ENCODE assay signal across 9 mouse cellular contexts in the genomic region with DNA sequence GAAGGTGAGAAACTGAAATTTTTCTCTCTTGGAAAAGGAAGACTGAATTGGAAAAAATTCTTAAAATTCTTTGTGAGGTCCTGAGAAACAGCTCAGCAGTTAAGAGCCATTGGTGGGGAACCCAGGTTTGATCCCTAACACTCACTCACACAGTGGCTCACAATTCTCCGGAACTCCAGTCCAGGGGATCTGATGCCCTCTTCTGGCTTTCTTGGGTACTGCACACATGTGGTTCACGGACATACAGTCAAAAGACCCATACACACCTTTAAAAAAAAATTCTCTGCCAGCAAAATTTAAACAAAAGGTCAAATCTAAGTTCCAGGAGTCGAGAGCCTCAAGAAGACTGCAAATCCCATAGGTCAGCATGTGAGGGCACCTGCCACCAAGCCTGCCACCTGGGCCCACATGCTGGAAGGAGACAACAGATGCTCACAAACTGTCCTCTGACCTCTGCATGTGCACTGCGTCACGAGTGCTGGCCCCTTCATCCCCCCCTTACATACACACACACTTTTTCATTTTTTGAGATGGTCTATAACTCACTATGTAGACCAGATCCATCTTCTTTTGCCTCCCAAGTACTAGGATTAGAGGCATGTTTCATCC. TPM values are rescaled to one million over a fixed set of nuclear protein-coding genes. Genes with fewer than 3 reads are reported as not detected.
DNase-seq lines count a peak whose midpoint lies in the region; ATAC-seq and TF ChIP-seq lines count a peak whose summit lies in the region.
"Had no signal": no experiment of that assay in that cellular context is flagged by ENCODE, and none has a peak within 500 bp of the region (broad histone marks: within the 10 kb centered on the region; RNA-seq: fewer than 3 reads in every experiment).

No protein-coding gene starts in this region.

- TF ChIP-seq EP300 in heart, postnatal 0 days (IDR thresholded peaks at IDR 0.05; ENCODE audit: low read depth): no peak

- no peak overlapping the region for H3K27ac ChIP-seq in heart, postnatal 0 days (ENCODE audit: low read depth)
- H3K27ac ChIP-seq in testis, adult 2 months (ENCODE audit: control insufficient read depth, insufficient read depth, low read depth, low read length): no peak overlapping the region

- TF ChIP-seq POLR2A in testis, adult 2 months (IDR thresholded peaks at IDR 0.05; ENCODE audit: control insufficient read depth, low read depth, low read length): no peak
- TF ChIP-seq POLR2A in brain, embryonic 14.5 days (IDR thresholded peaks at IDR 0.05; ENCODE audit: borderline replicate concordance, extremely low read depth, insufficient read depth, insufficient read length, poor library complexity, severe bottlenecking): no peak

- no peak overlapping the region for H3K4me3 ChIP-seq in heart, postnatal 0 days (ENCODE audit: low read depth, low read length)
- H3K4me3 ChIP-seq in testis, adult 2 months (ENCODE audit: control insufficient read depth, low read depth, low read length): no peak overlapping the region

- no peak overlapping the region for H3K9ac ChIP-seq in heart, postnatal 0 days (replicated peaks; ENCODE audit: low read depth, low read length)

- no peak overlapping the region for H3K4me2 ChIP-seq in heart, postnatal 0 days (ENCODE audit: low read depth, low read length)

- H3K9me3 ChIP-seq in heart, postnatal 0 days (replicated peaks; ENCODE audit: control insufficient read depth, low read length): no peaks in the 10 kb centered on the region

- DNase-seq in heart, postnatal 0 days (ENCODE audit: low spot score): no peak
- DNase-seq in heart, postnatal 25 days (ENCODE audit: low spot score): no peak
- no peak for DNase-seq in testis, postnatal 14 days (ENCODE audit: low spot score)
- peak; percentile 37 for DNase-seq in brain, embryonic 14.5 days (ENCODE audit: low read depth)
- DNase-seq in kidney, postnatal 36 days: peak; percentile 50 to 86
- peak; percentile 61 for DNase-seq in naive thymus-derived CD4-positive, alpha-beta T cell, adult 2 months (ENCODE audit: low read depth)
- no peak for DNase-seq in Muller cell, postnatal 12 days (ENCODE audit: inconsistent ontology term)

- peaks cover 22% of the 10 kb centered on the region for H3K36me3 ChIP-seq in heart, postnatal 0 days (replicated peaks; ENCODE audit: control insufficient read depth, insufficient read depth, low read length)
- no peaks in the 10 kb centered on the region for H3K36me3 ChIP-seq in testis, adult 2 months (ENCODE audit: control insufficient read depth, insufficient read depth, low read length)

- intact Hi-C loops in heart, postnatal 25 days (cut with DNase I): no loop called here

- WGBS in heart, postnatal 0 days: 79% methylated on average over 5 of the region's 5 CpGs

- no peaks in the 10 kb centered on the region for H3K4me1 ChIP-seq in heart, postnatal 0 days (ENCODE audit: control insufficient read depth, insufficient read depth)
- H3K4me1 ChIP-seq in testis, adult 2 months (ENCODE audit: control insufficient read depth, insufficient read depth, low read length): no peaks in the 10 kb centered on the region

- H3K27me3 ChIP-seq in heart, postnatal 0 days (ENCODE audit: control insufficient read depth, insufficient read depth, low read length): no peaks in the 10 kb centered on the region
- H3K27me3 ChIP-seq in testis, adult 2 months (ENCODE audit: control insufficient read depth, insufficient read depth, low read length): no peaks in the 10 kb centered on the region

- peak; percentile 56 for TF ChIP-seq CTCF in heart, postnatal 0 days (IDR thresholded peaks at IDR 0.05; ENCODE audit: low read depth)
- peak; percentile 37; the same call in 1 of the 2 replicates for TF ChIP-seq CTCF in testis, adult 2 months (IDR thresholded peaks at IDR 0.05; ENCODE audit: control insufficient read depth, insufficient read depth, insufficient replicate concordance, low read depth, low read length)
- TF ChIP-seq CTCF in brain, embryonic 14.5 days (IDR thresholded peaks at IDR 0.05; ENCODE audit: borderline replicate concordance, extremely low read depth, insufficient read depth, insufficient read length): peak; percentile 68

- ATAC-seq in heart, postnatal 0 days (ENCODE audit: insufficient read depth, low read depth): no peak

RNA-seq across cellular contexts. Expression of a gene that starts 12.6 kb away (rescaled TPM):
- not detected in 2 replicates for total RNA-seq in heart, postnatal 0 days (2014; rRNA removed; ENCODE audit: low replicate concordance)
- 1.2 and 1.3 TPM in 2 replicates for polyA plus RNA-seq in heart, postnatal 0 days (2015; fragmentation: Nextera tagmentation; extraction: Ambion mirVana)
- total RNA-seq in heart, postnatal 25 days (2021): under 1 TPM; 0.83 to 0.89 TPM
- 0.68 and 1.00 TPM in 2 replicates for polyA plus RNA-seq in testis, adult 2 months (2012; rRNA removed)
- polyA plus RNA-seq in brain, embryonic 14.5 days (2012; rRNA removed): 1.6 and 2.2 TPM in 2 replicates

RNA-seq across cellular contexts. Expression of a gene that starts 22.2 kb away (rescaled TPM):
- 3.0 and 3.2 TPM in 2 replicates for total RNA-seq in heart, postnatal 0 days (2014; rRNA removed; ENCODE audit: low replicate concordance)
- polyA plus RNA-seq in heart, postnatal 0 days (2015; fragmentation: Nextera tagmentation; extraction: Ambion mirVana): 3.5 and 4.1 TPM in 2 replicates
- total RNA-seq in heart, postnatal 25 days (2021): under 1 TPM; 0.16 to 0.22 TPM
- polyA plus RNA-seq in testis, adult 2 months (2012; rRNA removed): 2.6 TPM in 2 replicates
- 6.0 and 7.8 TPM in 2 replicates for polyA plus RNA-seq in brain, embryonic 14.5 days (2012; rRNA removed)

RNA-seq across cellular contexts. Expression of a gene that starts 22.3 kb away (rescaled TPM):
- 8.3 and 18.8 TPM in 2 replicates for total RNA-seq in heart, postnatal 0 days (2014; rRNA removed; ENCODE audit: low replicate concordance)
- 20.0 and 21.2 TPM in 2 replicates for polyA plus RNA-seq in heart, postnatal 0 days (2015; fragmentation: Nextera tagmentation; extraction: Ambion mirVana)
- 10 to 100 TPM; 13.2 to 16.9 TPM for total RNA-seq in heart, postnatal 25 days (2021)
- polyA plus RNA-seq in testis, adult 2 months (2012; rRNA removed): 14.3 and 14.7 TPM in 2 replicates
- 23.8 and 25.3 TPM in 2 replicates for polyA plus RNA-seq in brain, embryonic 14.5 days (2012; rRNA removed)

RNA-seq across cellular contexts. Expression of a gene that starts 48.6 kb away (rescaled TPM):
- not detected in 2 replicates for total RNA-seq in heart, postnatal 0 days (2014; rRNA removed; ENCODE audit: low replicate concordance)
- polyA plus RNA-seq in heart, postnatal 0 days (2015; fragmentation: Nextera tagmentation; extraction: Ambion mirVana): not detected in 2 replicates
- not detected for total RNA-seq in heart, postnatal 25 days (2021)
- 136 and 182 TPM in 2 replicates for polyA plus RNA-seq in testis, adult 2 months (2012; rRNA removed)
- polyA plus RNA-seq in brain, embryonic 14.5 days (2012; rRNA removed): not detected in 2 replicates
- polyA plus RNA-seq: liver, embryonic 16.5 days had no signal

RNA-seq across cellular contexts. Expression of a gene that starts 59.1 kb away (rescaled TPM):
- total RNA-seq in heart, postnatal 0 days (2014; rRNA removed; ENCODE audit: low replicate concordance): 5.2 and 11.1 TPM in 2 replicates
- 1.6 and 2.4 TPM in 2 replicates for polyA plus RNA-seq in heart, postnatal 0 days (2015; fragmentation: Nextera tagmentation; extraction: Ambion mirVana)
- 1 to 10 TPM; 5.3 to 5.5 TPM for total RNA-seq in heart, postnatal 25 days (2021)
- 4.1 and 4.2 TPM in 2 replicates for polyA plus RNA-seq in testis, adult 2 months (2012; rRNA removed)
- 24.6 and 25.0 TPM in 2 replicates for polyA plus RNA-seq in brain, embryonic 14.5 days (2012; rRNA removed)

Comparison
In these comparisons a context has a peak if more than half of its experiments do, and no peak if none do; other contexts are left out.
1. DNase-seq: peak in brain, embryonic 14.5 days (single experiment), kidney, postnatal 36 days (2 of 2) and naive thymus-derived CD4-positive, alpha-beta T cell, adult 2 months (single experiment); none in heart, postnatal 0 days (single experiment), heart, postnatal 25 days (single experiment), testis, postnatal 14 days (single experiment) and Muller cell, postnatal 12 days (single experiment).
2. Peak in every context shown above with its lines, with median percentiles within 50 percentile points of each other: CTCF ChIP-seq.